Mouse (Mus musculus) liver, embryonic 16.5 days (tissue): ENCODE measurements around the gene Cox19. TPM values are rescaled to one million over a fixed set of nuclear protein-coding genes. Genes with fewer than 3 reads are reported as not detected.

Experiments
- ATAC-seq: fragments of 200-750 bp; cut with Nextera tagmentation; 2 replicates; pipeline ENCODE4 v1.8.0; 2017; ENCODE audit warnings: low read depth, mild to moderate bottlenecking, moderate number of reproducible peaks, moderate library complexity
- H3K27ac ChIP-seq: fragments of 300-500 bp; sonication (generic); 2 replicates; pipeline ENCODE4 v1.5.1; 2014; ENCODE audit warnings: mild to moderate bottlenecking, low read length
- H3K27me3 ChIP-seq: fragments of 300-500 bp; sonication (generic); 2 replicates; pipeline ENCODE4 v1.6.1; 2014; ENCODE audit warnings: low read depth, low read length, mixed read lengths; ENCODE audit not compliant: control insufficient read depth, insufficient read depth
- H3K36me3 ChIP-seq: fragments of 300-500 bp; sonication (generic); 2 replicates; pipeline ENCODE4 v1.6.1; 2014; ENCODE audit warnings: mild to moderate bottlenecking; ENCODE audit not compliant: control insufficient read depth, insufficient read depth
- H3K4me1 ChIP-seq: fragments of 300-500 bp; sonication (generic); 2 replicates; pipeline ENCODE4 v1.6.1; 2014; ENCODE audit warnings: low read depth, low read length, mixed read lengths; ENCODE audit not compliant: control insufficient read depth
- H3K4me2 ChIP-seq: fragments of 300-500 bp; sonication (generic); 2 replicates; pipeline ENCODE4 v1.6.1; 2014; ENCODE audit warnings: low read depth, low read length, mixed read lengths
- H3K4me3 ChIP-seq: fragments of 300-500 bp; sonication (generic); 2 replicates; pipeline ENCODE4 v1.5.1; 2014; ENCODE audit warnings: low read depth, mild to moderate bottlenecking, low read length
- H3K9ac ChIP-seq: fragments of 300-500 bp; sonication (generic); 2 replicates; pipeline ENCODE4 v1.6.1; 2014; ENCODE audit warnings: low read depth, low read length
- H3K9me3 ChIP-seq: fragments of 300-500 bp; sonication (generic); replicated peaks from 2 replicates; pipeline ENCODE4 v1.6.1; 2016; ENCODE audit warnings: low read length; ENCODE audit not compliant: control insufficient read depth
- WGBS: fragments of 180-500 bp; shearing (Covaris S2); extraction: QIAGEN DNeasy Blood & Tissue Kit; methylation state at CpG from one replicate; pipeline ENCODE4 v1.1.7; 2014; ENCODE audit not compliant: insufficient replicate concordance; 5-methylcytosine and 5-hydroxymethylcytosine counted together
- polyA plus RNA-seq: library from polyadenylated mRNA; unstranded; fragments of >200 nt; fragmentation: Nextera tagmentation; extraction: Ambion mirVana; gene quantifications from 2 replicates; pipeline ENCODE4 v1.2.1, GENCODE M21; 2015

Gene Cox19
- polyA plus RNA-seq, 1 experiment from 2014 or later = 42.2 TPM

GRCm38 (mm10) chr5:139378271-139378556 is 27.0 kb upstream of the Cox19 start:
- Histone ChIP-seq H3K4me1 (peaks cover 75% of the 10 kb centered on the region), H3K27me3 (no peaks in the 10 kb centered on the region), H3K4me2 (peak overlapping the region; percentile 34; the same call in 1 of the 2 replicates), H3K27ac (peak overlapping the region; percentile 100), H3K36me3 (no peaks in the 10 kb centered on the region), H3K4me3 (no peak overlapping the region), H3K9me3 (no peaks in the 10 kb centered on the region), H3K9ac (peak overlapping the region; percentile 54)
- ATAC-seq = no peak
- 60% methylated on average over 7 of the region's 7 CpGs for WGBS

DNA sequence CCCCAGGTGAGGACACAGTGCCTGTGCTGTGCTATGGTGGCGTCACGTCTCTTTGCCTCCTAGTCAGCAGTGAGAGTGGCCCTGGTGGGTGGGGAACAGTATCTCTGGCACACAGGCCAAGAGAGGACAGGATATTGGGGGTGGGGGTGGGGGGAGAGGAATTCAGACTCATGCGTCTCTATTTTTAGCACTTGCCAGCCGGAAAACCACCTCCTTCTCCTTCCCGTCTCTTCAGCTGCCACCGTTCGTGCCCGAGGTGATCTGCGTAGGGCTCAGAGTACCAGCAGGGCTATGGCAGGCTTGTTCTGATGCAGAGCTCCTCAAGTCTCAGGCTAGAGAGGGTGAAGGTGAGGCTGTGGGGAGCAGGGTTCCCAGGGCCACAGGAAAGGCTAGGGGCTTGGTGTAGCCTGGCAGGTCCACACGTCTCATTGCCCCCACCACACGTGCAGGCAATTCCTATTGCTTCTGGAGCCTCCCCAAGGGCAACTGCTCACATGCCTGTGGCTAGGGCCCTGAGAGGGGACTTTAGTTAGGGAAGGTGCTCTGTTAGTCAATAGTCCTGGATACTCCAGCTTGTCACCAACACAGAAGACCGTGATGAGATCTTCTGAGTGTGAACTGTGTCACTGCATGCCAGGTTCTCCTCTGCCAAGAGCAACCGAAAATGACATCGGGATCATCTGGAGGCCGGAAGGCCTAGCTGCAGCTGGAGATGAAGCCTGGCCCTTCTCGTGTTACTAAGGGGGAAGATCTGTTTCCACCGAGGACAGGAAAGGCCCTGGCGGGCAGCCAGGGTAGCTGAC is 26.5 kb upstream of the Cox19 start, which contains the start of gene Gpr146:
Gene Gpr146, plus strand, starts transcription at position 230 of the 803 bp plus-strand sequence.
- H3K9ac ChIP-seq = peak within 1 kb of the TSS; percentile 54
- peak within 1 kb of the TSS; percentile 100 for H3K27ac ChIP-seq
- no peaks in the 10 kb centered on the region for H3K27me3 ChIP-seq
- H3K4me1 ChIP-seq = peaks cover 75% of the 10 kb centered on the region
- ATAC-seq = peak; percentile 12
- peak within 1 kb of the TSS; percentile 5; the same call in 1 of the 2 replicates for H3K4me3 ChIP-seq
- no peaks in the 10 kb centered on the region for H3K36me3 ChIP-seq
- no peaks in the 10 kb centered on the region for H3K9me3 ChIP-seq
- H3K4me2 ChIP-seq = peak within 1 kb of the TSS; percentile 96
- 23% methylated on average over 18 of the region's 18 CpGs for WGBS

GRCm38 (mm10) chr5:139374841-139375240 is 23.6 kb upstream of the Cox19 start:
- no peak overlapping the region for H3K9ac ChIP-seq
- H3K27ac ChIP-seq = peak overlapping the region; percentile 39; the same call in 1 of the 2 replicates

GRCm38 (mm10) chr5:139373889-139374444 is 22.7 kb upstream of the Cox19 start:
- Histone ChIP-seq H3K27ac (peak overlapping the region; percentile 46; the same call in 1 of the 2 replicates), H3K36me3 (no peaks in the 10 kb centered on the region), H3K9me3 (no peaks in the 10 kb centered on the region), H3K4me3 (no peak overlapping the region), H3K4me2 (no peak overlapping the region), H3K27me3 (no peaks in the 10 kb centered on the region), H3K9ac (peak overlapping the region; percentile 24; the same call in 1 of the 2 replicates), H3K4me1 (peaks cover 79% of the 10 kb centered on the region)
- no peak for ATAC-seq
- whole genome bisulfite sequencing = 53% methylated on average over 6 of the region's 6 CpGs

More at GRCm38 (mm10) chr5:139374841-139375240, 23.6 kb upstream of the Cox19 start:
- no peaks in the 10 kb centered on the region for H3K27me3 ChIP-seq
- 62% methylated on average over 2 of the region's 2 CpGs for WGBS
- no peak overlapping the region for H3K4me3 ChIP-seq
- no peak overlapping the region for H3K4me2 ChIP-seq
- H3K9me3 ChIP-seq = no peaks in the 10 kb centered on the region
- H3K36me3 ChIP-seq = no peaks in the 10 kb centered on the region
- ATAC-seq = no peak
- H3K4me1 ChIP-seq = peaks cover 84% of the 10 kb centered on the region

DNA sequence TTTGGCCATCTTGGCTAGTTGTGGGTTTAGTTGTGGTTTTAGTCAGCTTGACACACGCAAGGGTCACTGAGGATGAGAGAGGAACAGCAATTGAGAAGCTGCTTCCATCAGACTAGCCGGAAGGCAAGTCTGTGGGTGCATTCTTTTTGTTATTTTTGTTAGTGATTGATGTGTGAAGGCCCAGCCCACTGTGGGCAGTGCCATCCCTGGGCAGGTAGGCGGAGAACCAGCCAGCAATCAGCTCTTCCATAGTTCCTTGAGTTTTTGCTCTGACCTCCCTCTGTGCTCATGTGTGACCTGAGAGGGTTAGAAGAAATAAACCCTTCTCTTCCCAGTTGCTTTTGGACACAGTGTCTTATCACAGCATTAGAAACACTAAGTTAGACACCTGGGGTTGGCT is 21.9 kb upstream of the Cox19 start:
- Histone ChIP-seq H3K4me1 (peaks cover 76% of the 10 kb centered on the region), H3K27ac (peak overlapping the region; percentile 92), H3K27me3 (no peaks in the 10 kb centered on the region), H3K9me3 (no peaks in the 10 kb centered on the region), H3K36me3 (no peaks in the 10 kb centered on the region), H3K9ac (no peak overlapping the region; the same call in 1 of the 2 replicates), H3K4me2 (no peak overlapping the region), H3K4me3 (no peak overlapping the region)
- ATAC-seq = no peak
- 55% methylated on average over 3 of the region's 3 CpGs for WGBS

DNA sequence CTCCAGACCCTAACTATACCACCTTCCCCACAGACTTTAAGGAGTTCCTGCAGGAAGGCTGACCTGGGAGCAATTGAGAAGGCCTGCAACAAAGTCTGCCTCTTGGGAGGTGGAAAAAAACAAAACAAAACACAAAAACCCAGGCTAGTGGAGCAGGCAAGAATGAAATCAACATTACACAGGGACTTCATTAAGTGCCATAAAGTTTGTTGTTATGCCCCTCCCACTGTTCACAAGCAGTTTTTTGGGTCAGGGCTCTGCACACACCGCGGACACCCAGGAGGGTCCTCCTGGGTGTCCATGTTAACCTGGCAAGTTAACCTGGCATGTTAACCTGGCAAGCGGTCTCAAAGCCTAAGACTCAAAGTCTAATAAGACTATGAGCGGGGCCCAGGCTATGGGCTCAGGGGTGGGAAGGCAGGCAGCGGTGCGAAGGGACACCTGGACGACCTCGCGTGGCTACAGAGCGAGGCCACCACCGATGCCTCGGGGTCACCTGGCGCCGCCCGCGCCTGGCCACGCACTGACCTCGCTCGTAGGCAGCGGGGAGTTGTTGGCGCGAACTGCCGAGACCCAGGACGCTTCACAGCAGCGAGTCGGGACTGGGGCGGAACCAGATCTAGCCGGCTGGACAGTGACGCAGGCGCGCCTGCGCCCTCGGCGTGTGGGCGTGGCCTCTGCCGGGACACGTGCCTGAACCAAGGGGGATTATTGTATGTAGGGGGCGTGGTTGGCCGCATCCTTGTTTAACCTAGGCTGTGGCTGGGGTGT is 20.6 kb upstream of the Cox19 start:
- WGBS = 1% methylated on average over 39 of the region's 39 CpGs
- Histone ChIP-seq H3K27me3 (no peaks in the 10 kb centered on the region), H3K9me3 (no peaks in the 10 kb centered on the region), H3K4me2 (peak overlapping the region; percentile 98), H3K4me1 (peaks cover 75% of the 10 kb centered on the region), H3K36me3 (no peaks in the 10 kb centered on the region), H3K4me3 (peak overlapping the region; percentile 75), H3K9ac (peak overlapping the region; percentile 96), H3K27ac (peak overlapping the region; percentile 92)
- peak; percentile 91 for ATAC-seq

- Histone ChIP-seq H3K4me1 (peaks cover 77% of the 10 kb centered on the region), H3K27me3 (no peaks in the 10 kb centered on the region), H3K9me3 (no peaks in the 10 kb centered on the region), H3K4me3 (peak overlapping the region; percentile 75), H3K36me3 (no peaks in the 10 kb centered on the region), H3K9ac (peak overlapping the region; percentile 96), H3K27ac (peak overlapping the region; percentile 92), H3K4me2 (peak overlapping the region; percentile 98)
- ATAC-seq = no peak
- WGBS = 67% methylated on average over 5 of the region's 5 CpGs
Measured at GRCm38 (mm10) chr5:139371118-139371517, 19.9 kb upstream of the Cox19 start.

DNA sequence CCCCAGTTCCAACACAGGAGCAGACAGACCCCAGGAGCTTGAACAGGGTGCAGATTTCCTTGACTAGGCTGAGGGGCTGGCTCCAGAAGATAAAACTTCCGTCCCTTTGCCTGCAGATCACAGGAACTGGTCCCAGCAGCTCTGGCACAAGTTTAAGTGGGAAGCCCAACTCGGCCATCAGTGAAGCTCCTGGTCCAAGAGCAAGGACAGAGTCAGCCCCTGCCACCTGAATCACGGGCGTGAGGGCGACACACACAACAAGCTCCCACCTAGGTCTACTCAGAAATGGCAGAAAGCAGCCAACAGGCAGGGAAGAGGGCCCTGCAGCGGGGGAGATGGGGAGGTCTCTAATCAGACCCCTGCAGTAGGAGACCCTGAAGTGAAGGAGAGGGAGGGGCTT is 19.1 kb upstream of the Cox19 start:
- no peak for ATAC-seq
- peak overlapping the region; percentile 96; the same call in 1 of the 2 replicates for H3K9ac ChIP-seq
- H3K27ac ChIP-seq = peak overlapping the region; percentile 92; the same call in 1 of the 2 replicates
- no peak overlapping the region for H3K4me2 ChIP-seq
- no peaks in the 10 kb centered on the region for H3K9me3 ChIP-seq
- H3K36me3 ChIP-seq = no peaks in the 10 kb centered on the region
- peaks cover 82% of the 10 kb centered on the region for H3K4me1 ChIP-seq
- WGBS = 74% methylated on average over 6 of the region's 6 CpGs
- no peak overlapping the region for H3K4me3 ChIP-seq
- no peaks in the 10 kb centered on the region for H3K27me3 ChIP-seq
